Mouse (Mus musculus) E14TG2a.4 (cell line): Measurements from ENCODE around the gene Qrfpr.

Source experiments
- CTCF ChIP-seq: conservative IDR thresholded peaks from 2 replicates; pipeline ENCODE4 v1.5.1; 2014; ENCODE audit warnings: low read length
- NANOG ChIP-seq: IDR thresholded peaks from 2 replicates; pipeline ENCODE4 v1.6.1; 2014; ENCODE audit warnings: borderline replicate concordance, low read length, mixed read lengths
- POU5F1 ChIP-seq: IDR thresholded peaks from 2 replicates; pipeline ENCODE4 v1.6.1; 2014; ENCODE audit warnings: low read length, borderline replicate concordance

DNA sequence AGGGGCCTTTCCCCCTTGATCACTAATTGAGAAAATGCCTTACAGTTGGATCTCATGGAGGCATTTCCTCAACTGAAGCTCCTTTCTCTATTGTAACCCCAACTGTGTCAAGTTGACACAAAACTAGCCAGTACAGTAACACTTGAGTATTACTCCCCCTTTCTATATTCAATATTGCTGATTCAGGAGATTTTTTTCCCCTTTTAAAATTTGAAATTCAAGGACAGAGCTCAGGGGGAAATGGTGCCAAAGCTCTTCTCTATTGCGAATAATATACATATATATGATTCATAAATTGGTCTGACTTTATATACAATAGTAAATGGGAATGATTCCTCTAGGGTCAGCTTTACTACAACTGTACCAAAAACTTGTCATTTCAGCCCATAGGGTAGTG is 71.6 kb downstream of the Qrfpr start:
- no peak for TF ChIP-seq CTCF
- TF ChIP-seq POU5F1, result no peak
- TF ChIP-seq NANOG, result no peak
